Mouse (Mus musculus): ENCODE results near the gene Serpinb11. TPM values are rescaled to one million over a fixed set of nuclear protein-coding genes. Genes with fewer than 3 reads are reported as not detected.

Serpinb11 gene
- total RNA-seq (2015): not detected in 2 replicates
- total RNA-seq (2017): not detected in 2 replicates

- ATAC-seq (replicated peaks; ENCODE audit: poor library complexity): no peak
Observed at GRCm38 (mm10) chr1:107360898-107361297, at the start of gene Serpinb11. Gene Serpinb11, plus strand, starts transcription at chr1:107361198.

- ATAC-seq (replicated peaks; ENCODE audit: poor library complexity): peak; percentile 68
Observed at GRCm38 (mm10) chr1:107345979-107346378, 15.0 kb upstream of the Serpinb11 start.

GRCm38 (mm10) chr1:107346788-107347187, 14.2 kb upstream of the Serpinb11 start:
- ATAC-seq (replicated peaks; ENCODE audit: poor library complexity): no peak

DNA sequence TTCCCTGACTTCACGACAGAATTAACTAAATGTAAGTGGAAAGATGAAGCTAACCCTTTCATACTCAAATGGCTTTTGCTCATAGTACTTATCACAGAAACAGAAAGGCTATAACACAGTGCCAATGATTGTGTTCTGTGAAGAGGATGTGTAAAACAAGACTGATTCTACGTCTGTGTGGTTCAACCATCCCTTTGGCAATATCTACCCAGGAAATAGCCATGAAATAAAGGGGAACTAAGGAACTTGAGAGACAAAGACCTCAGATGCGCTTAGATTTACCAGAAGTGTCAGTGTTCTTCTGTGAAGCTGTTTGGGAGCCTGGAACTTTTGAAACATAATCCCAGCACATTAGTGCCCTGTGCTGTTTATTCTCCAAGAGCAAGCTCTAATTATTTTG, 10.6 kb upstream of the Serpinb11 start:
- peak; percentile 70 for ATAC-seq (replicated peaks; ENCODE audit: poor library complexity)

DNA sequence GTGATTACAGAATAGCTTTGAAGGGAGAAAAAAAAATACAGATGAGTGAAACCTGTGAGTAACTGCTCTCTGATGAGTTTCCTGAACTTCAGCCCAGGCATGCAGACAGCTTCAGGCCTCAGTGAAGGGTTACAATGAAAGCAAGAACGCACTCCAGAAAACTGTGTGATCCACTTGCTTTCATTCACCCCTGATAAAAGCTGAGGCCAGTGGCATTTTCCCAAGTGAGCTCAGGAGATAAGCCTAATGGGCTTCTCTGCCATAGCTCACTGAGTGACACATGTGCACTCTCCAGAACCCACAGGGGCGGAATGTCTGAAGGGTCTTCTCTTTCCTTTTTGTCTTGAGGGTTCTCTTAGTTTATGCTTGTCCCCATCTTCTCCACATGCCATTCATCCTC, 9.9 kb upstream of the Serpinb11 start:
- ATAC-seq (replicated peaks; ENCODE audit: poor library complexity): 0 out of 2 replicates have a peak, but pooled peaks have one; percentile 12

DNA sequence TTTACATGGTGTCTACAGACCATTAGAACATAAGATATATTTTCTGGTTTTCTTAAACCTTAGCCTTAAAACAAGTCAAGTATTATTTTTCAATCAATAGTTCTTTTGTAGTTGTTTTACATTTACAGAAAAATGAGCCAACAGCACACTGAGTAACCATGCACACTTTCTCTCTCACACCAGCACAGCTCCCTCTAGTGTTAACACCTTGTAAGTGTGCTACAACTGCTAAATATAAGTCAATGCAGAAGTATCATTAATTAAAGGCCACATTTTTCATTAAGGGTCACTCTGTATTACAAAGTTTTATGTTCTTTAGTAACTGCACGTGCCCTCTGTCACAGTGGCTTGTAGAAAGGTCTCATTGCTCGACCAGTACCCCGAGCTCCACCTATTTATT, 8.0 kb upstream of the Serpinb11 start:
- ATAC-seq (replicated peaks; ENCODE audit: poor library complexity): peak; percentile 79

DNA sequence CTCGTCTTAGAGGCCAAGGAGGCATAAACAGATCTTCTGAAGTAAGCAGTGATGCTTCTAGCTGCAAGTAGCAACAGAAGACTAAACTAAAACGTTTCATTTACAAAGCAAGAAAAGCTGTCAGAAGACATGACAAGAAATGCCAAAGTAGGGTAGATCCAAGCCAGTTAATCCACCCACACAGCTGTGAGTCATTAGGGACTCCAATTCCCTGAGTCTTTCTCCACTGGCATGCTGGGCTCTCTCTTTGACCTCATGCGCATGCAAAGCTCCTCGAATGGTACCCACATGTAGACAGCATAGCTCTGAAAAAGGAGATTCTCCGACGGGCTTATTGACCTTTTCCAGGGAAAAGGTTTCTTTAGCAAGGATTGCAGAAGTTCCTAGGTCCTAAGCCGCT, 5.0 kb downstream of the Serpinb11 start:
- ATAC-seq (replicated peaks; ENCODE audit: poor library complexity): no peak

- no peak; the same call in 1 of the 2 replicates for ATAC-seq (replicated peaks; ENCODE audit: poor library complexity)
Observed at GRCm38 (mm10) chr1:107368944-107369343, 7.9 kb downstream of the Serpinb11 start.

DNA sequence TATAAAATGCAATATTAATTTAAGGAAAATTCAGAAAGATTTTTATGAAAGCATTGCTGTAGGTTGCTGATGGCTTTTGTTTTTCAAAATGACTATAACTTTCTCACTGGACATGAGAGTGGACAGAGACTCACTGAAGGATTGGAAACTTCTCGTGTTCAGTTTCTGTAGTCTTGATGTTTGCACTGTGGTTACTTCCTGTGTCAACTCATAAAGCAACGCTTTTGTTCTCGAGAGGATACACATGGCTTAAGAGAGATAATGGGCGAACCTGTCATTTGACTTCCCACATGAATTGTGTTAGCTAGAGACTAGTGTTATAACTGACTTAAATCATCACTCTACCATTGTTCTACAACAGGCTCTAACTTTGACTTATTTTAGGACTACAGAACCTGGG, 16.0 kb downstream of the Serpinb11 start:
- peak; percentile 57 for ATAC-seq (replicated peaks; ENCODE audit: poor library complexity)

- peak; percentile 18; the same call in 1 of the 2 replicates for ATAC-seq (replicated peaks; ENCODE audit: poor library complexity)
Observed at GRCm38 (mm10) chr1:107378368-107378767, 17.4 kb downstream of the Serpinb11 start.

DNA sequence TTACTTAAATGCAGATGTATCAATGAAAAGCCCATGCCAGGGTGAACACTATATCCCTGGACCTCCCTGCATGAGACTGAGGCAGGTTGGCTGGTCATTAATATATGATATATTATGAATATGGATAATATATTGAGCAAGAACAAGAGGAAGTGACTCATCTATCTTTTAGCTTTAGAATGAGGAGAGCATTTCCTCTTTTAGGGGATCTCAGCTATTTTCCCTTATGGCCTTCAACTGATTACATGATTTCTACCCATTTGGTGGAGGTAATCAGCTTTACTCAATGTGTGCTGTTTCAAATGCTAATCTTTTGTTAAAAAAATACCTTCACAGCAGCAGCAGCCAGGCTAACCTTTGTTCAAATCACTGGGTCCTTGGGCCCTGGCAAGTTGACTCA, 20.5 kb downstream of the Serpinb11 start:
- peak; percentile 64 for ATAC-seq (replicated peaks; ENCODE audit: poor library complexity)

GRCm38 (mm10) chr1:107382404-107382803, 21.4 kb downstream of the Serpinb11 start:
- no peak for ATAC-seq (replicated peaks; ENCODE audit: poor library complexity)

DNA sequence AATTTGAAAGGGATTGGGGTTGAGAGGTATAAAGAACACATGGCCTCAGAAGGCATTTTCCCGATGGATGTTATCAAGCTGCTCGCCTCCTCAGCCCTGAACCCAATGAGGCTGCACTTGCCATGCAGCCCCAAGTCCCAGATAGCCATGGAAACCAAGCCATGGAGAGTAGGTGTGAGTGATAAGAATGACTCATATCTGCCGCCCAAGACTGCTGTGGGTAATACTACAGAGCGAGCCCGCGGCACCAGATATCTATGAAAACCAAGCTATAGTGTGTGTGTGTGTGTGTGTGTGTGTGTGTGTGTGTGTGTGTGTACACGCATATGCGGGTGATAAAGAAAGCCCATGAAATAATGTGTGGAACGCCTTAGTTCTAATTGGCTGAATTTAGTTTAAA, 23.5 kb downstream of the Serpinb11 start:
- peak; percentile 72 for ATAC-seq (replicated peaks; ENCODE audit: poor library complexity)

- ATAC-seq (replicated peaks; ENCODE audit: poor library complexity): peak; percentile 92
Observed at GRCm38 (mm10) chr1:107389753-107390152, 28.8 kb downstream of the Serpinb11 start.

DNA sequence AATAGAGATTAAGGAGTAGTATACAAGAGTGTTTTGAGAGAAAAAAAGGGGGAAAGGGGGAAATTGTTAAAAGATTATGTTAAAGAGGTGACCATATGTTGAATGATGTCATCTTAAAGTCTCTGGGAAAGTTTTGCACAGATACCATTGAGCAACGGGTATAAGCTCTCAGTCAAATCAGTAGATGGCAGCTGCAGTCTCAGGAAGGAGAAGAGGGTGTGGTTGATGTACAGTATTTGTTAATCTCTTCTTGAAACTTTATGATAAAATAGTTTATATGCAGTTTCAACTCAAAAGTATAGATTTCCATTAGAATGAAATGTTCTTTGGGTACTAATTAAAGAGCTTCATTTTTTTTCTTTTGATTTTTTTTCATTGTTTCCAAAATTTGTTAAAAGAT, 36.5 kb downstream of the Serpinb11 start:
- peak; percentile 91 for ATAC-seq (replicated peaks; ENCODE audit: poor library complexity)

GRCm38 (mm10) chr1:107399355-107399754, 38.4 kb downstream of the Serpinb11 start, which contains the start of gene Serpinb7:
Gene Serpinb7, plus strand, starts transcription at chr1:107399655.
- ATAC-seq (replicated peaks; ENCODE audit: poor library complexity): no peak

DNA sequence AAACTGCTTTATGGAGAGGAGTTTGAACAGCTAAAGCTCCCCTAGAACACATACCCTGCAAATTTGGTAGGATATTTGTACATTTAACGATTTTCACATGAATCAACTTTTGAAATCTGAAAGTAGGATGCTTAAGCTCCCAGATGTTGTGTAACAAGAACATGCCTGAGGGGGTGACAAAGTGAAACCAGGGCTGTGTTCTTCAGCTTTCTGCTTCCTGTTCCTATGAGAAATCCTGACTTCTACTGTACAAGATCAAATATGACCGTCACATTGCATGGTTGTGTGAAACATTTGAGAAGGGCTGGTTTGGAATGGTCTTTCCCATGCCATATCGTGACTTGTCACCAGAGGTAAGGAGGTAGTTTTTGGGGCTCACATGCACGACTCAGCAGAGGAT, 41.1 kb downstream of the Serpinb11 start:
- ATAC-seq (replicated peaks; ENCODE audit: poor library complexity): peak; percentile 76

- ATAC-seq (replicated peaks; ENCODE audit: poor library complexity): no peak
Observed at GRCm38 (mm10) chr1:107414650-107415049, 53.7 kb downstream of the Serpinb11 start.

DNA sequence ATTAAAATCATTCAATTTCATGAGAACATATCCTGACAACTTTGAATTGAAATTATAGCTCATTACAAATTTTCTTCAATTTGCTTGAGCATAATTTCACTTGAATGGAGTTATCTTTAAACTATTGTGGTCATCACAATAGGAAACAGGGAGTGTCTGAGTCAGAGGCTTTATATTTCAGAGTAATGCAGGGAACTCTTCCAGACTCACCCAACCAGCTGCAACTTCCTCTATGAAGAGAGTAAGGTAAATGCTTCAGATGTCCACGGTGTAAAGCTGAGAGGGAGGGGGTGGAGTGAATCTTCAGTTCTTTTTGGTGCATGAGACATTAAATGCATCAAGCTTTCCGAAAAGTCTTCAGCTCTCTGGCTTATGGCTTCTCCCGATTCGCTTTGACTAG, 61.5 kb downstream of the Serpinb11 start:
- 0 out of 2 replicates have a peak, but pooled peaks have one; percentile 26 for ATAC-seq (replicated peaks; ENCODE audit: poor library complexity)

Measured in megakaryocyte progenitor cell, adult 5-6 weeks (primary cell).